Mouse (Mus musculus): ENCODE measurements around the gene Capn10. TPM values are rescaled to one million over a fixed set of nuclear protein-coding genes. Genes with fewer than 3 reads are reported as not detected.

The Capn10 gene
- total and polyA plus RNA-seq, 3 experiments, result 5.0 to 7.7 (median 5.6) TPM

DNA sequence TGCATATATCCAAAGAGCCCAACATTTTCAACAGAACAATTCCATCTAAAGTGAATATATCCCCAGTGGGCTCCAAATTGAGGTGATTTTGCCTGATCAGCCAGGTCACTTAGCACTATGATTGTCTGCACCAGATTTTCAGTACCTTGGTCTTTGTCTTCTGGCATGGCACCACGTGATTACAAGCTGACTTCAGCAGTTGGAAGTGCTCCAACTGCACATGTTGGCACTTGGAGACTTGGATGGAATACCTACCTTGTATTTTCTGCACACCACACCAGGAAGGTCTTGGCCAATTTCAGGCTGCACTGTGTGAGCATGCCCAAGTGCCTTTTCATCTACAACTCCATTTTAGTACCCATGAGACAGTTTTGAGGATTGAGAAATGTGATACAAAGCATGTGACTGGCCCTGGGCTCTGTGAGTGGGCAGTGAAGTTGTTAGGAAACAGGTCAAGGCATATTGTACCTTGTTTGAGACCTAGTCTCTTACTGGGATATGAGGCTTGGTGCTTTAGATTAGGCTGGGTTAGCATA lies 3.9 kb upstream of the Capn10 start:
- intact Hi-C loops (cut with DNase I), result loop anchor here (10.0 kb wide), 2 partner anchors 415 to 545 kb away; partner anchors contain the start of genes Hdlbp, Pask and Ppp1r7

DNA sequence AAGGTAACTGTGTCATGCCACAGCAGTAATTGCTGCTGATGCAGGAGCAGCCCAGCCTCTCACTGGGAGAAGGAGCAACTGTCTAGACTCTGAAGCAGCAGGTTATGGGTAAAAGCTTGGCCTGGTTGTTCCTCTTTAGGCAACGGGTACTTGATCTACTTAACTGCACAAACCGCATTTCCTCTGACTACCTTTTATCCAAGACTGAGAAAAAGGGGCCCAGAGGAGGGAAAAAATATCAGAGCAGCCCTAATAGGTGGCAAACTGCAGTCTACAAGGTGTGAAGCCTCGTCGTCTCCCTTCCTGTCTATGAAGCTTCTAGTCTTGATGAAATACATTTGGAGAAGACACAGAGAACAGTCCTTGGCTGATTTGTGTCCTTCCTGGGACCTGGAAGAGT lies 565 bp upstream of the Capn10 start:
- peak overlapping the region; percentile 68 for H3K4me3 ChIP-seq
- H3K9ac ChIP-seq (ENCODE audit: low read depth, low read length), result peak overlapping the region; percentile 52
- no peak for DNase-seq
- intact Hi-C loops (cut with DNase I), result loop anchor here (1.0 to 10.0 kb wide), 3 partner anchors 26 to 541 kb away; partner anchors contain the start of genes Hdlbp, Pask and Ppp1r7
- TF ChIP-seq EP300 (IDR thresholded peaks at IDR 0.05; ENCODE audit: insufficient read depth, low read depth, low read length) (no peak), POLR2A (IDR thresholded peaks at IDR 0.05; ENCODE audit: insufficient read depth, low read depth, low read length) (no peak), CTCF (IDR thresholded peaks at IDR 0.05) (no peak)
- no peaks in the 10 kb centered on the region for H3K79me2 ChIP-seq (replicated peaks; ENCODE audit: control insufficient read depth, insufficient read depth, low read length)
- H3K27me3 ChIP-seq (ENCODE audit: control insufficient read depth, insufficient read depth, low read length), result no peaks in the 10 kb centered on the region
- H3K36me3 ChIP-seq (ENCODE audit: control insufficient read depth, insufficient read depth, low read length), result no peaks in the 10 kb centered on the region
- WGBS, result 78% methylated on average over 4 of the region's 4 CpGs
- H3K4me1 ChIP-seq (ENCODE audit: control insufficient read depth, insufficient read depth, low read length), result peaks cover 4% of the 10 kb centered on the region
- H3K27ac ChIP-seq, result peak overlapping the region; percentile 92

More for the DNA sequence above, 3.9 kb upstream of the Capn10 start:
- WGBS, result 8% methylated on average over 1 of the region's 1 CpGs
- Histone ChIP-seq H3K4me1 (ENCODE audit: control insufficient read depth, insufficient read depth, low read length) (peaks cover 2% of the 10 kb centered on the region), H3K4me3 (no peak overlapping the region), H3K36me3 (ENCODE audit: control insufficient read depth, insufficient read depth, low read length) (no peaks in the 10 kb centered on the region), H3K27me3 (ENCODE audit: control insufficient read depth, insufficient read depth, low read length) (no peaks in the 10 kb centered on the region), H3K9ac (ENCODE audit: low read depth, low read length) (no peak overlapping the region), H3K27ac (no peak overlapping the region), H3K79me2 (replicated peaks; ENCODE audit: control insufficient read depth, insufficient read depth, low read length) (no peaks in the 10 kb centered on the region)
- no peak for DNase-seq
- TF ChIP-seq POLR2A (IDR thresholded peaks at IDR 0.05; ENCODE audit: insufficient read depth, low read depth, low read length) (no peak), EP300 (IDR thresholded peaks at IDR 0.05; ENCODE audit: insufficient read depth, low read depth, low read length) (no peak)

DNA sequence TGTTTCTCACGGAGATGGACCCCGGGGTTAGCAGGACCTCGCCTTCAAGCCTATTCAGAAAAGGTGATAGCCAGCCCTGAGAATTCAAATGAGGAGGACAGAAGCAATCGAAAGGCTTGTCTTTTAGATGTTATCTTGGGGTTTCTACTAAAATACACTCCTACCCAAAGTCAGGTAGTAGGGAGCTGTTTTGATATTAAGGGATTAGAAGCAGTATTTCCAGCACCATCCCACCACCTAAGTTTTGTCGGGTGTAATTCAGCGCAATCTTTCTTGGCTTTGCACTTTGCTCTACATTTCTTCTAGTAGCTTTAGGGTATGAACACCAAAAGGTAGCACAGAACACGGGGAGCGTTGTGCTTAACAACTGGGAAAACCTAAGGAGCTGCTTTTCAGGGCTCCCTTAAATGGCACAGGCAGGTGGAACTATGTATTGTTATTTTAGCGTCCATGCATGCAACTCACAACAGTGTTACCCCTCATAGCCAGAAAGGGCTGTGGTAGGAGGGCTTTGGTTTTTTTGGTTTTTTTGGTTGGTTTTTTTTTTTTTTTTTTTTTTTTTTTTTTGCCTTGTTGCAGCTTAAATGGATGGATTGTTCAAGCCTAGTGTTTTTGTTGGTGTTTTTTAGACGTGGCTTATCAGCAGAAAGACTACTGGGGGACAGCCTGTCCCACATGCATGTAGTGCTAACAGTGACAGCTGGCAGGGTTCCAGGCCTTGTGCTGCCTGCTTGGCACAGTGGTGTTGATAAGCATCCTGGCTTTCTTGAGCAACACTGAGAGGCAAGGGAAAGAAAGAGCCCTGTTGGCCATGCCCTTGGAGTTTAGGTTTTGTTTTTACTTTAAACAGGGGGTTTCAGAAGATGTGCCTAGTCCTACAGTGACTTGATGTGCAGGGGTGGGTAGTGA lies 1.1 kb downstream of the Capn10 start:
- H3K4me3 ChIP-seq, result peak overlapping the region; percentile 68
- no peaks in the 10 kb centered on the region for H3K36me3 ChIP-seq (ENCODE audit: control insufficient read depth, insufficient read depth, low read length)
- TF ChIP-seq EP300 (IDR thresholded peaks at IDR 0.05; ENCODE audit: insufficient read depth, low read depth, low read length) (no peak), POLR2A (IDR thresholded peaks at IDR 0.05; ENCODE audit: insufficient read depth, low read depth, low read length) (no peak), CTCF (IDR thresholded peaks at IDR 0.05) (no peak)
- 9% methylated on average over 10 of the region's 10 CpGs for WGBS
- peak overlapping the region; percentile 92 for H3K27ac ChIP-seq
- peaks cover 4% of the 10 kb centered on the region for H3K4me1 ChIP-seq (ENCODE audit: control insufficient read depth, insufficient read depth, low read length)
- peak overlapping the region; percentile 54 for H3K9ac ChIP-seq (ENCODE audit: low read depth, low read length)
- intact Hi-C loops (cut with DNase I), result loop anchor here (10.0 kb wide), 2 partner anchors 409 to 539 kb away; partner anchors contain the start of genes Hdlbp, Pask and Ppp1r7
- H3K79me2 ChIP-seq (replicated peaks; ENCODE audit: control insufficient read depth, insufficient read depth, low read length), result no peaks in the 10 kb centered on the region
- H3K27me3 ChIP-seq (ENCODE audit: control insufficient read depth, insufficient read depth, low read length), result no peaks in the 10 kb centered on the region
- no peak for DNase-seq

DNA sequence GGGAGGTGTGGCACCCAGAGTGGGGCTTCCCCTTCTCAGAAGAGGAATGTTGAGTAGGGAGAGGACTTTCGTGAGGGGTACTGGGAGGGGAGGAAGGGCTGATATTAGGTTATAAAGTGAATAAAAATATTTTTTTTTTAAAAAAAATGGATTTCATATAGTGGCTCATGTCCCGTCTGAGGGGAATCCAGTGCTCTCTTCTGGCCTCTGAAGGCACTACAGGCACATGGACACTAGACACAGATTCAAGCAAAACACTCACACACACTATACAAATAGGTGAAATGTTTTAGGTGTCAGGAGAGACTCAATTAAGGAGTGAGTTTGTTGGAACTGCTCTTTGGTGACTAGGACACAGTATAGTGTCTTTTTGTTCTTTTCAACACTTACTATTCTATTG lies 1.8 kb downstream of the Capn10 start:
- H3K4me3 ChIP-seq, result no peak overlapping the region
- peaks cover 4% of the 10 kb centered on the region for H3K4me1 ChIP-seq (ENCODE audit: control insufficient read depth, insufficient read depth, low read length)
- DNase-seq, result no peak
- H3K9ac ChIP-seq (ENCODE audit: low read depth, low read length), result no peak overlapping the region
- intact Hi-C loops (cut with DNase I), result loop anchor here (10.0 kb wide), 2 partner anchors 409 to 539 kb away; partner anchors contain the start of genes Hdlbp, Pask and Ppp1r7
- WGBS, result 36% methylated on average over 2 of the region's 2 CpGs
- no peaks in the 10 kb centered on the region for H3K79me2 ChIP-seq (replicated peaks; ENCODE audit: control insufficient read depth, insufficient read depth, low read length)
- TF ChIP-seq EP300 (IDR thresholded peaks at IDR 0.05; ENCODE audit: insufficient read depth, low read depth, low read length), result no peak
- TF ChIP-seq CTCF (IDR thresholded peaks at IDR 0.05), result 0 out of 2 replicates have a peak, but pooled peaks have one; percentile 10
- no peak for TF ChIP-seq POLR2A (IDR thresholded peaks at IDR 0.05; ENCODE audit: insufficient read depth, low read depth, low read length)
- H3K36me3 ChIP-seq (ENCODE audit: control insufficient read depth, insufficient read depth, low read length), result no peaks in the 10 kb centered on the region
- no peak overlapping the region for H3K27ac ChIP-seq
- no peaks in the 10 kb centered on the region for H3K27me3 ChIP-seq (ENCODE audit: control insufficient read depth, insufficient read depth, low read length)

DNA sequence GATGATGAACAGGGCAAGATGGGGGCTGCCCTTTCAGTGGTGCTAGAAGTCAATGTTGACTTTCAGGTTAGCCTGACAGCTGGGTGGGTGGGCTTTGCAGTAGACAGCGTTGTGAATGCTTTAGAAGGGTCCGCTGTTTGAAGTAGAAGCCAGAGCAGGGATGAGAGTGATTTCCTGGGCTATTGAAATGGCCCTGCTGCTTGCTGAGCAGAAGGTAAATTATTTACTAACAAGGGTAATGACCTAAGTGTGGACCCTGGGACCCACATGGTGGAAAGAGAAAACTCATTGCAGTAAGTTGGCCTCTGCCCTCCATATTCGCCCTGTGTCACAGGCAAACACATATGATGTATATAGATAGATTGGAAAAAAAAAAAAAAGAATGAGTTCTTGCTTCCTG lies 2.3 kb downstream of the Capn10 start:
- Histone ChIP-seq H3K36me3 (ENCODE audit: control insufficient read depth, insufficient read depth, low read length) (no peaks in the 10 kb centered on the region), H3K9ac (ENCODE audit: low read depth, low read length) (no peak overlapping the region), H3K27me3 (ENCODE audit: control insufficient read depth, insufficient read depth, low read length) (no peaks in the 10 kb centered on the region), H3K27ac (no peak overlapping the region), H3K4me1 (ENCODE audit: control insufficient read depth, insufficient read depth, low read length) (peaks cover 4% of the 10 kb centered on the region), H3K79me2 (replicated peaks; ENCODE audit: control insufficient read depth, insufficient read depth, low read length) (no peaks in the 10 kb centered on the region), H3K4me3 (no peak overlapping the region)
- 88% methylated on average over 3 of the region's 3 CpGs for WGBS
- no peak for TF ChIP-seq CTCF (IDR thresholded peaks at IDR 0.05)
- DNase-seq, result no peak
- intact Hi-C loops (cut with DNase I), result loop anchor here (10.0 kb wide), 2 partner anchors 408 to 538 kb away; partner anchors contain the start of genes Hdlbp, Pask and Ppp1r7
